Mouse (Mus musculus) layer of hippocampus, adult 18-20 months (tissue): ENCODE data around the gene Gm4907. TPM values are rescaled to one million over a fixed set of nuclear protein-coding genes. Genes with fewer than 3 reads are reported as not detected.
"Not testable (repeated sequence)": the region's sequence is repeated elsewhere in the genome, so short reads cannot be mapped to it uniquely, and the experiment has no call there.

Experiments
- DNase-seq, 2 experiments: peaks; one replicate each; pipeline ENCODE4 v3.0.0; 2022; ENCODE audit warnings: low spot score in 2 of 2
- long read RNA-seq: library from polyadenylated mRNA; stranded (forward); transcript quantifications from one replicate; pipeline ENCODE4 v2.0.0, GENCODE M21; 2021
- total RNA-seq, 2 experiments: library from RNA; stranded (reverse); gene quantifications; 2 replicates each; pipeline ENCODE4 v1.2.3; 2021

The Gm4907 gene
- not detected for total RNA-seq
- long read RNA-seq, result 0 reads

GRCm38 (mm10) chrX:23882253-23882652, at the start of gene Gm4907:
Gene Gm4907 (plus strand): TSS chrX:23882553.
- not testable (repeated sequence) for DNase-seq

GRCm38 (mm10) chrX:23833784-23834183, 48.6 kb upstream of the Gm4907 start:
- DNase-seq, result not testable (repeated sequence)

- DNase-seq, result no peak
Observed at GRCm38 (mm10) chrX:23840921-23841320, 41.4 kb upstream of the Gm4907 start.

GRCm38 (mm10) chrX:23954161-23954560, 71.8 kb downstream of the Gm4907 start:
- no peak for DNase-seq

Other genes with a start within 250 kb of the Gm4907 start
- 10 to 100 TPM; 22.5 to 22.7 TPM for gene Wdr44, start 189.5 kb upstream of the Gm4907 start, total RNA-seq
- gene Gm4985, start 76.4 kb downstream of the Gm4907 start, total RNA-seq, result not detected